Mouse (Mus musculus) hindlimb bud, embryonic 11.5 days (tissue): ENCODE results near the gene Gas7.

Source experiments
- DNase-seq: peaks from one replicate; pipeline ENCODE4 v3.0.0-alpha.2; 2012; ENCODE audit warnings: low read depth, low spot score; ENCODE audit errors: extremely low spot score

Gene Gas7

DNA sequence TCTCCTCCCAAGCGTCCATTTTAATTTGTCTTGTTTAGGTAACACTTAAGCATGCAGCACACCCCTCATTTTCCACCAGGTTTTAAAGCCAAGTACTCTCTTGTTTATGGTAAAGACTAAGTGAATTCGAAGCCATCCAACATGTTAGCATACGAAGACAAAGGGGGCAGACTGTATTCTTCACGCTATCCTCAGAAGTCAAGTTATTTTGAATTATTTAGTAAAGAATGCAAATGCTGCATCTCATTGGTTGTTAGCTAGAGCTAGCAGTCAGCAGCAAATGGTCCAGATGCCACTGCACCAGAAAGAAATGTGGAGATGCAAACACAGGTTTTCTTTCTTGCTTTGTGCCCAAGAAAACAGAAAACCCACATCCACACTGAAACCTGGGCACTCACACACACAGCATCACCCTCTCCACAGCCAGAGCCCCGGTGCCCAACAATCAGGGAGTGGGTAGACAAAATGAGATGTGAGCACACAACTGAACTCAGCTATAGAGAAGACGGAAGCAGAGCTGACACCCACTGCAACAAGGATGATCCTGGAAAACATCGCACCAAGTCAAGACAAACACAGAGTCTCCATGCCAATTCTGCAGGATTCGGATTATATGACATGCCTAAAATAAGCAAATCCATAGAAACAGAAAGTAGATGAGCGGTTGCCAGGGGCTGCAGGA lies 157.1 kb downstream of the Gas7 start:
- DNase-seq = no peak

GRCm38 (mm10) chr11:67616557-67617239 lies 161.5 kb downstream of the Gas7 start:
- DNase-seq = no peak

- DNase-seq = no peak
Observed at GRCm38 (mm10) chr11:67622340-67622739, 167.1 kb downstream of the Gas7 start.

DNA sequence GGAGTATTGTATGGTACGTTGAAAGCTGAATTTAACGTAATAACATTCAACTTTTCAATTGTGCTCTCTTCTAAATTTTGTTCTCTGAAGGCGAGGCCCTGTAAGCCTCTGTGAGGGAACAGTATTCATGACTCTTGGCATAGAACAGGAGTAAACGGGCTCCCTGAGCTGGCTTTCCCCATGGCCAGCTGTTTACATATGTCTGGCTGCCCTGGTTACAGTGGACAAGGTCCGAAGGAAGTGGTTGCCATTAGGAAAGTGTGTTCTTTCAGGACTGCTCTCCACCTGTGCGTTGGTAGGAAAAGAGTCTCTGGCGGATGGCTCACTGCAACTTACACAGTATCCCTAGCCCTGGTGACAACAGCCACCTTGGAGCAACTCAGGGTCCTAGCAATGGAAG lies 171.9 kb downstream of the Gas7 start:
- no peak for DNase-seq

GRCm38 (mm10) chr11:67628522-67628921 lies 173.3 kb downstream of the Gas7 start:
- no peak for DNase-seq

DNA sequence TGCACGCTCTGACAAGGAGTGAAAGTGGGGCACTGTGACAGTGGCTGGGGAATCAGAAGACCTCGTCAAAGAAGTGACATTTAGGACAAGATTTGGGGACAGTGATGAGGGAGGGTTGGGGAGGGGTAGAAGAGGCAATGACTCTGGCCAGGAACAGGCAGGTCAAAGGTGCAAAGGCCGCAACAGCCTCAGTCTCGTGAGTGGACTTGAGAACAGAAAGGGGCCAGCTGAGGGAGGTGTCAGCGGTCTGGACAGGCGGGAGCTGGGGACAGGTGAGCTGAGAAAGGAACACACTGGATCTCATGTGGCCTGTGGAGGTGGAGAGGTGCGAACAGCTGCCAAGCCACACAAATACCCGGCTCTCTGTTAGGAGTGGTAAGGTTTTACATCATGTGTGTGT lies 177.7 kb downstream of the Gas7 start:
- no peak for DNase-seq

- no peak for DNase-seq
Observed at GRCm38 (mm10) chr11:67633620-67634229, 178.5 kb downstream of the Gas7 start.

GRCm38 (mm10) chr11:67636201-67636600 lies 181.0 kb downstream of the Gas7 start:
- no peak for DNase-seq

DNA sequence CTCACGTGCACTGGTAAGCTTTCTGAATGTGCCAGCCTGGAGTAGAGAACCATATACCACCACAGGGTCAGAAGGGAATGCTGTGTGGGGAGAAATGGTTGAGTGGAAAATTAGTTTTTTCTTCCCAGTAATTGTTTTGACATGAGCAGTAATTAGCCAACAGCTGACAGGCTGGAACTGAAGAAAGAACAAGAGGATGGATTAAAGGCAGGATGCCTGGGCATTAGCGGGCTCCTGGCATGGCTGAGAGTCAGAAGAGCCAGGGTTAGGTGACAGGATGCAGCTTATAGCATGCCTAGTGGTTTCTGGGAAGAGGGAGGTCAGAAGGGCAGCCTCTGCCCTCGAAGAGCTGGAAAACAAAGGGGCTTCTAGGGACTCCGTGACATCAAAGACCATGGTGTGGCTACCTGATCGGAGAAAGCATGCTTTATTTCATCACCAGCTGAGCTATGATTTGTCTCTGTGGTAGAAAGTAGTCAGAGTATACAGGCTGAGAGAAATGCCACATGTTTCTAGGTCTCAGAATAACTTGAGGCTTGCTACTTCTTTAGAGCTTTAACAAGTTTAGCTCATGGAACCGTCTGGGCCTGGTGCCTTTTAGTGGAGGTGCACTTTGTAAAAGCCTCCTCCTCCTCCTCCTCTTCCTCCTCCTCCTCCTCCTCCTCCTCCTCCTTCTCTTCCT lies 181.8 kb downstream of the Gas7 start:
- no peak for DNase-seq

DNA sequence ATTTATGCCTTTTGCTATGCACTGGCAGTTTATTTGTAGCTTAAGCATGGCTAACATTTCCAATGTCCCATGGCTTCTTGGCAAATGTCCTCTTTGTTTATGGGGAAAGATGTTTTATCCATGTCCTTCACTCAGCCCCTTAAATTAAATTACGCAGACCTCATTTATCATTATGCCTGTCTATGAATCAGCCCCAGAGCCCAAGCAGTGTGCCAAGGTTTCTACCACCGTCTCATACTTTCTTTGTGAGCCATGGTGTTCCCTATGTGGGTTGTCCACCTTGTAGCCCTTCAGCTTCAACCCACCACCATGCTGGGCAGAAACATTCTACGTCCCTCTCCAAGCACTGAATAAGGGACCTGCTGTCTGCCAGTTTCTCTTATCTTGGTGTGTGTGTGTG lies 183.2 kb downstream of the Gas7 start:
- DNase-seq = no peak

- DNase-seq = no peak
Observed at GRCm38 (mm10) chr11:67640299-67640698, 185.1 kb downstream of the Gas7 start.

GRCm38 (mm10) chr11:67642421-67642820 lies 187.2 kb downstream of the Gas7 start:
- DNase-seq = no peak

DNA sequence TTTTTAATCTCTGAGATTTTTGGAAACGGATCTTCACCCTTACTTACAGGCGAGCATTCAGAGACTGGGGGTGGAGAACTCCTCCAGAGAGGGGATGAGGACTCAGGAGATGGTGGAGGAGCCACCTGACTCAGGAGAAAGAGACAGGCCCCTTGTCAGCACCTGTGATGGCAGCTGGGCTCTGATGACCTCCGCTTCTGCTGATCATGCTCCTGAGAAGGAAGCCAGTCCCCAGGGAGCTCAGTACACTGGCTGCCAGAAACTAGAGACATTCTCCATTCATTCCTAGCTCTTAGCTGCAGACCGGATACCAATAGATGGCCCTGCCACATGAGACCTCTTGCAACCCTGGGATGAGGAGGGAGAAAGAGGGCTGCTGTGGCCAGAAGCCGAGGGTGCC lies 187.6 kb downstream of the Gas7 start:
- no peak for DNase-seq

DNA sequence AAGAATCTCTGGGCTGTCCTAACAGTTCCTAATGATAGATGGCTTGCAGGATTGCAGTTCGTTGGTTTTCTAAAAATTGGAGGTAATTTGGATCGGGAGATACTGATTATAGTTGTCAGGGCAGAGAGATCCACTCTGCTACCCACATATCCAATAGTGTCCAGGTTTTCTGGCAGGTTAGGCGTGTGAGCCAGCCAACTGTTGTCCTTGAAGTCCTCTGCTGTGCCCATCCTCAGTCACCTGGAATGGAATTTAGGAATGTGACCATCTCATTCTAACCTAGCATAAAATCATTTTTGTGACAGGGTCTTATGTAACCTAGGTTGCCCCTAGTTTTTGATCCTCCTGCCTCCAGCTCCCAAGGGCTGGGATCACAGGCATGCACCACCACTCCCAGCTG lies 188.2 kb downstream of the Gas7 start:
- no peak for DNase-seq

GRCm38 (mm10) chr11:67644632-67645149 lies 189.5 kb downstream of the Gas7 start:
- no peak for DNase-seq

GRCm38 (mm10) chr11:67647745-67648144 lies 192.5 kb downstream of the Gas7 start:
- peak; percentile 47 for DNase-seq

GRCm38 (mm10) chr11:67648651-67649407 lies 193.6 kb downstream of the Gas7 start:
- no peak for DNase-seq

- DNase-seq = no peak
Observed at GRCm38 (mm10) chr11:67649971-67650707, 194.9 kb downstream of the Gas7 start.

- no peak for DNase-seq
Observed at GRCm38 (mm10) chr11:67651731-67652130, 196.5 kb downstream of the Gas7 start.
